In the genomic region with DNA sequence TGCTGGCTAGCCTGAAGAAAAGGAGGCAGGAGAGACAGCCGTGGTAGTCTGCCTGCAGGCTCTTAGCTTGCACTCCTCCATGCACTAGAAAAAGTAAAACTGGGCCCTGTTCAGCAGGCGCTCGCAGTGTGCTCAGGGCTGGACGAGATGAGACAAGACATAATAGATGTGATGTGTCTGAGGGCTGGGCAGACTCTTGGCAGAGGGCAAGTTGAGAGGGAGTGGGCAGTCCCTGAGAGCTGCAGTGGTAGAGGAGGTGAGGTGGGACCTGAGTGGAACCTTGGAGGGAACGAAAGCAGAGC, we compare ENCODE assay signal across 9 mouse cellular contexts. TPM values are rescaled to one million over a fixed set of nuclear protein-coding genes. Genes with fewer than 3 reads are reported as not detected.
A peak's percentile ranks its signal among the peaks of the same experiment; 100 is the strongest.
DNase-seq lines count a peak whose midpoint lies in the region; ATAC-seq and TF ChIP-seq lines count a peak whose summit lies in the region.
"Had no signal": no experiment of that assay in that cellular context is flagged by ENCODE, and none has a peak within 500 bp of the region (broad histone marks: within the 10 kb centered on the region; RNA-seq: fewer than 3 reads in every experiment).

No protein-coding gene starts in this region.

- no peak overlapping the region for H3K9ac ChIP-seq in kidney, embryonic 14.5 days (ENCODE audit: low read depth, low read length)
- H3K9ac ChIP-seq in forebrain, embryonic 14.5 days (ENCODE audit: low read length), result peak overlapping the region; percentile 32; the same call in 1 of the 2 replicates
- H3K9ac ChIP-seq in midbrain, embryonic 12.5 days (replicated peaks), result 0 out of 2 replicates have a peak overlapping the region, but pooled peaks have one; percentile 20

- no peaks in the 10 kb centered on the region for H3K27me3 ChIP-seq in kidney, embryonic 14.5 days (ENCODE audit: control insufficient read depth, insufficient read depth, low read length)
- no peaks in the 10 kb centered on the region for H3K27me3 ChIP-seq in forebrain, embryonic 14.5 days (replicated peaks; ENCODE audit: control insufficient read depth, insufficient read depth, low read length)
- no peaks in the 10 kb centered on the region for H3K27me3 ChIP-seq in midbrain, embryonic 12.5 days

- no peak for TF ChIP-seq CTCF in brain, embryonic 14.5 days (IDR thresholded peaks at IDR 0.05; ENCODE audit: borderline replicate concordance, extremely low read depth, insufficient read depth, insufficient read length)

- no peak for TF ChIP-seq POLR2A in brain, embryonic 14.5 days (IDR thresholded peaks at IDR 0.05; ENCODE audit: borderline replicate concordance, extremely low read depth, insufficient read depth, insufficient read length, poor library complexity, severe bottlenecking)

- H3K4me1 ChIP-seq in kidney, embryonic 14.5 days (ENCODE audit: control insufficient read depth, insufficient read depth, low read length), result peaks cover 37% of the 10 kb centered on the region
- H3K4me1 ChIP-seq in forebrain, embryonic 14.5 days (ENCODE audit: control insufficient read depth, insufficient read depth, low read length), result no peaks in the 10 kb centered on the region
- peaks cover 40% of the 10 kb centered on the region for H3K4me1 ChIP-seq in midbrain, embryonic 12.5 days

- DNase-seq in kidney, postnatal 14 days, result no peak
- peak; percentile 13 for DNase-seq in brain, embryonic 14.5 days (ENCODE audit: low read depth)
- DNase-seq in forebrain, embryonic 14.5 days (ENCODE audit: low spot score), result no peak
- DNase-seq in layer of hippocampus, adult 9-11 months, result no peak
- no peak for DNase-seq in gastrocnemius, postnatal 10 days
- DNase-seq in embryo, embryonic 10 days (ENCODE audit: low spot score), result no peak
- DNase-seq: embryo, embryonic 11 days had no signal

- H3K4me2 ChIP-seq in kidney, embryonic 14.5 days (replicated peaks; ENCODE audit: low read depth, low read length), result no peak overlapping the region
- H3K4me2 ChIP-seq in forebrain, embryonic 14.5 days (ENCODE audit: low read length), result no peak overlapping the region
- H3K4me2 ChIP-seq in midbrain, embryonic 12.5 days (replicated peaks), result no peak overlapping the region

- H3K9me3 ChIP-seq in kidney, embryonic 14.5 days (ENCODE audit: control insufficient read depth, low read length), result no peaks in the 10 kb centered on the region
- no peaks in the 10 kb centered on the region for H3K9me3 ChIP-seq in forebrain, embryonic 14.5 days (replicated peaks; ENCODE audit: control insufficient read depth, low read length)
- H3K9me3 ChIP-seq in midbrain, embryonic 12.5 days, result no peaks in the 10 kb centered on the region

- no peak overlapping the region for H3K4me3 ChIP-seq in kidney, embryonic 14.5 days (ENCODE audit: low read length)
- H3K4me3 ChIP-seq in forebrain, embryonic 14.5 days (ENCODE audit: low read depth, low read length), result no peak overlapping the region
- no peak overlapping the region for H3K4me3 ChIP-seq in midbrain, embryonic 12.5 days

- ATAC-seq in kidney, embryonic 14.5 days (ENCODE audit: low FRiP score, low TSS enrichment), result 0 out of 2 replicates have a peak, but pooled peaks have one; percentile 5
- no peak for ATAC-seq in forebrain, embryonic 14.5 days
- ATAC-seq in midbrain, embryonic 12.5 days (ENCODE audit: low FRiP score, low read depth), result no peak

- 41% methylated on average over 5 of the region's 5 CpGs for WGBS in kidney, embryonic 14.5 days
- 29% methylated on average over 5 of the region's 5 CpGs for WGBS in forebrain, embryonic 14.5 days
- whole genome bisulfite sequencing in midbrain, embryonic 12.5 days, result 38% methylated on average over 5 of the region's 5 CpGs

- H3K27ac ChIP-seq in kidney, embryonic 14.5 days (ENCODE audit: low read depth, low read length), result peak overlapping the region; percentile 76; the same call in 1 of the 2 replicates
- no peak overlapping the region for H3K27ac ChIP-seq in forebrain, embryonic 14.5 days (ENCODE audit: low read depth, low read length)
- peak overlapping the region; percentile 39; the same call in 1 of the 2 replicates for H3K27ac ChIP-seq in midbrain, embryonic 12.5 days (replicated peaks)

- H3K36me3 ChIP-seq in kidney, embryonic 14.5 days (ENCODE audit: control insufficient read depth, insufficient read depth, low read length), result peaks cover 3% of the 10 kb centered on the region; the same call in 1 of the 2 replicates
- no peaks in the 10 kb centered on the region for H3K36me3 ChIP-seq in forebrain, embryonic 14.5 days (ENCODE audit: control insufficient read depth, insufficient read depth, low read length)
- peaks cover 3% of the 10 kb centered on the region; the same call in 1 of the 2 replicates for H3K36me3 ChIP-seq in midbrain, embryonic 12.5 days

RNA-seq across cellular contexts. Expression of a gene that starts 9.5 kb away (rescaled TPM):
- 5.6 and 7.6 TPM in 2 replicates for polyA plus RNA-seq in kidney, embryonic 14.5 days (2014; fragmentation: Nextera tagmentation; extraction: Ambion mirVana)
- 23.4 and 33.1 TPM in 2 replicates for polyA plus RNA-seq in brain, embryonic 14.5 days (2012; rRNA removed)
- 4.4 and 7.3 TPM in 2 replicates for polyA plus RNA-seq in forebrain, embryonic 14.5 days (2014; fragmentation: Nextera tagmentation; extraction: Ambion mirVana)
- 9.0 and 9.2 TPM in 2 replicates for polyA plus RNA-seq in midbrain, embryonic 12.5 days (2016; fragmentation: Nextera tagmentation; extraction: Ambion mirVana)
- 10 to 100 TPM; 17.0 to 22.7 TPM for total RNA-seq in gastrocnemius, postnatal 10 days (2021)

RNA-seq across cellular contexts. Expression of a gene that starts 25.7 kb away (rescaled TPM):
- 10.0 and 16.0 TPM in 2 replicates for polyA plus RNA-seq in kidney, embryonic 14.5 days (2014; fragmentation: Nextera tagmentation; extraction: Ambion mirVana)
- polyA plus RNA-seq in brain, embryonic 14.5 days (2012; rRNA removed), result 38.6 and 49.6 TPM in 2 replicates
- 17.5 and 18.9 TPM in 2 replicates for polyA plus RNA-seq in forebrain, embryonic 14.5 days (2014; fragmentation: Nextera tagmentation; extraction: Ambion mirVana)
- 24.2 and 26.1 TPM in 2 replicates for polyA plus RNA-seq in midbrain, embryonic 12.5 days (2016; fragmentation: Nextera tagmentation; extraction: Ambion mirVana)
- total RNA-seq in gastrocnemius, postnatal 10 days (2021), result 10 to 100 TPM; 48.9 to 49.0 TPM
